ENCODE assay signal across 13 mouse cellular contexts in genomic region chr1:138644991-138645390, GRCm38 (mm10). TPM values are rescaled to one million over a fixed set of nuclear protein-coding genes. Genes with fewer than 3 reads are reported as not detected.
A peak's percentile ranks its signal among the peaks of the same experiment; 100 is the strongest.
DNase-seq lines count a peak whose midpoint lies in the region; ATAC-seq and TF ChIP-seq lines count a peak whose summit lies in the region.
"Had no signal": no experiment of that assay in that cellular context is flagged by ENCODE, and none has a peak within 500 bp of the region (broad histone marks: within the 10 kb centered on the region; RNA-seq: fewer than 3 reads in every experiment).

No protein-coding gene starts in this region.

- intact Hi-C loops in left cerebral cortex, postnatal 4 days (cut with DNase I), result no loop called here

- 10% methylated on average over 3 of the region's 3 CpGs for WGBS in cerebellum, adult 2 months
- WGBS in forebrain, embryonic 13.5 days, result 67% methylated on average over 3 of the region's 3 CpGs

- H3K27me3 ChIP-seq in cerebellum, adult 2 months (ENCODE audit: control insufficient read depth, insufficient read depth, low read length), result no peaks in the 10 kb centered on the region
- H3K27me3 ChIP-seq in forebrain, embryonic 13.5 days, result no peaks in the 10 kb centered on the region
- H3K27me3 ChIP-seq: hindbrain, embryonic 12.5 days; limb, embryonic 13.5 days had no signal

- no peaks in the 10 kb centered on the region for H3K36me3 ChIP-seq in forebrain, embryonic 13.5 days (ENCODE audit: poor library complexity, severe bottlenecking)
- H3K36me3 ChIP-seq: hindbrain, embryonic 12.5 days; limb, embryonic 13.5 days had no signal

- no peak for TF ChIP-seq POLR2A in cerebellum, adult 2 months (IDR thresholded peaks at IDR 0.05; ENCODE audit: borderline replicate concordance, insufficient read depth, low read length)

- no peak overlapping the region for H3K4me3 ChIP-seq in cerebellum, adult 2 months (replicated peaks; ENCODE audit: insufficient read depth, low read depth, low read length)
- no peak overlapping the region for H3K4me3 ChIP-seq in forebrain, embryonic 13.5 days
- H3K4me3 ChIP-seq: hindbrain, embryonic 12.5 days; limb, embryonic 13.5 days had no signal

- TF ChIP-seq CTCF in cerebellum, adult 2 months (IDR thresholded peaks at IDR 0.05; ENCODE audit: borderline replicate concordance, insufficient read depth, low read depth, low read length), result no peak

- H3K4me2 ChIP-seq in forebrain, embryonic 13.5 days, result no peak overlapping the region
- H3K4me2 ChIP-seq: hindbrain, embryonic 12.5 days; limb, embryonic 13.5 days had no signal

- H3K27ac ChIP-seq in cerebellum, adult 2 months (ENCODE audit: insufficient read depth, low read length), result no peak overlapping the region
- no peak overlapping the region for H3K27ac ChIP-seq in forebrain, embryonic 13.5 days
- H3K27ac ChIP-seq: hindbrain, embryonic 12.5 days; limb, embryonic 13.5 days had no signal

- peak; percentile 23 to 27 for DNase-seq in cerebellum, adult 2 months
- DNase-seq in cerebellum, adult 11-12 months, result no peak
- DNase-seq in left cerebral cortex, postnatal 4 days, result peak; percentile 72
- no peak for DNase-seq in left cerebral cortex, adult 9 months (ENCODE audit: low spot score in 2 of 2)
- peak; percentile 24 to 59 for DNase-seq in cerebellum, postnatal 4 days (ENCODE audit: low spot score in 2 of 2)
- peak; percentile 19 for DNase-seq in lung, postnatal 14 days
- DNase-seq in Muller cell, postnatal 12 days (ENCODE audit: inconsistent ontology term), result no peak
- DNase-seq: thymus, postnatal 14 days had no signal

- no peak for ATAC-seq in forebrain, embryonic 13.5 days
- ATAC-seq: CD4-positive, CD25-positive, alpha-beta regulatory T cell, adult 4 months; forebrain, embryonic 16.5 days had no signal

- no peak overlapping the region for H3K9ac ChIP-seq in forebrain, embryonic 13.5 days
- H3K9ac ChIP-seq: hindbrain, embryonic 12.5 days; limb, embryonic 13.5 days had no signal

- H3K4me1 ChIP-seq in cerebellum, adult 2 months (ENCODE audit: control insufficient read depth, insufficient read depth, low read length), result no peaks in the 10 kb centered on the region
- H3K4me1 ChIP-seq in forebrain, embryonic 13.5 days, result no peaks in the 10 kb centered on the region
- H3K4me1 ChIP-seq: hindbrain, embryonic 12.5 days had no signal

- H3K9me3 ChIP-seq in forebrain, embryonic 13.5 days (replicated peaks), result no peaks in the 10 kb centered on the region
- H3K9me3 ChIP-seq: hindbrain, embryonic 12.5 days; limb, embryonic 13.5 days had no signal

RNA-seq across cellular contexts. Expression of gene Nek7, which starts 25.1 kb away (rescaled TPM):
- 18.3 and 21.5 TPM in 2 replicates for polyA plus RNA-seq in cerebellum, adult 2 months (2012; rRNA removed)
- 10 to 100 TPM; 10.2 to 11.5 TPM for total RNA-seq in left cerebral cortex, postnatal 4 days (2021)
- 19.8 and 20.6 TPM in 2 replicates for polyA plus RNA-seq in forebrain, embryonic 13.5 days (2015; fragmentation: Nextera tagmentation; extraction: Ambion mirVana)

Comparison
In these comparisons a context has a peak if more than half of its experiments do, and no peak if none do; other contexts are left out.
1. DNase-seq: peak in cerebellum, adult 2 months (2 of 2), left cerebral cortex, postnatal 4 days (single experiment), cerebellum, postnatal 4 days (2 of 2) and lung, postnatal 14 days (single experiment); none in cerebellum, adult 11-12 months (single experiment), left cerebral cortex, adult 9 months (0 of 2) and Muller cell, postnatal 12 days (single experiment).